Mouse (Mus musculus): ENCODE results near the gene Tub.

GRCm38 (mm10) chr7:109050831-109051230 lies 100.7 kb downstream of the Tub start:
- TF ChIP-seq CTCF (IDR thresholded peaks at IDR 0.05; ENCODE audit: low read depth, low read length) (no peak), TAL1 (conservative IDR thresholded peaks at IDR 0.05; ENCODE audit: low read depth, low read length) (no peak), GATA1 (IDR thresholded peaks at IDR 0.05; ENCODE audit: borderline replicate concordance, low read length) (no peak), GATA2 (IDR thresholded peaks at IDR 0.05; ENCODE audit: borderline replicate concordance, low read depth, low read length) (no peak)

Data from G1E (cell line).